8 mouse cellular contexts compared by ENCODE assay signal in the genomic region with DNA sequence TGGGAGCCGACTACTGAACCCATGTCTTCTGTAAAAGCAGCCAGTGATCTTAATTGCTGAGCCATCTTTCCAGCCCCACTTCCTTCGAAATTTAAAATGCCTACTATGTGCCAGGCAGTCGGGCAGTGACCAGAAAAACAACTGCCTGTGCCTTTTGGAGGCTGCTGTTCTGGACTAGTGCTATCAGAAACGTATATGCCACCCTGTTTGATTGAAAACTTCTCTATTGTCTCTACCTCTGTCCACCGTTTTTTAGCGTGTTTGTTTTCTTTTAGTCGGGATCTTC. TPM values are rescaled to one million over a fixed set of nuclear protein-coding genes. Genes with fewer than 3 reads are reported as not detected.
DNase-seq lines count a peak whose midpoint lies in the region; ATAC-seq and TF ChIP-seq lines count a peak whose summit lies in the region.

No protein-coding gene starts in this region.

- 33% methylated on average over 7 of the region's 7 CpGs for WGBS in heart, embryonic 13.5 days
- WGBS in forebrain, embryonic 16.5 days = 42% methylated on average over 7 of the region's 7 CpGs
- WGBS in liver, embryonic 16.5 days (ENCODE audit: insufficient replicate concordance) = 18% methylated on average over 7 of the region's 7 CpGs

- peak overlapping the region; percentile 98 for H3K4me2 ChIP-seq in heart, embryonic 13.5 days
- peak overlapping the region; percentile 60 for H3K4me2 ChIP-seq in forebrain, embryonic 16.5 days (ENCODE audit: low read length)
- peak overlapping the region; percentile 77 for H3K4me2 ChIP-seq in liver, embryonic 16.5 days (ENCODE audit: low read depth, low read length)

- no peaks in the 10 kb centered on the region for H3K27me3 ChIP-seq in heart, embryonic 13.5 days (replicated peaks)
- no peaks in the 10 kb centered on the region for H3K27me3 ChIP-seq in forebrain, embryonic 16.5 days (replicated peaks; ENCODE audit: control insufficient read depth, insufficient read depth, low read length)
- H3K27me3 ChIP-seq in liver, embryonic 16.5 days (ENCODE audit: control insufficient read depth, insufficient read depth, low read depth, low read length) = no peaks in the 10 kb centered on the region

- H3K4me1 ChIP-seq in heart, embryonic 13.5 days = peaks cover 53% of the 10 kb centered on the region
- 0 out of 4 replicates have a peak, but pooled peaks cover 0 to 3% of the 10 kb centered on the region in 2 experiments for H3K4me1 ChIP-seq in ES-E14 (ENCODE audit: control insufficient read depth in 2 of 2, insufficient read depth in 2 of 2, low read length in 2 of 2, poor library complexity in 1 of 2)
- H3K4me1 ChIP-seq in forebrain, embryonic 16.5 days (replicated peaks; ENCODE audit: control insufficient read depth, insufficient read depth, low read length) = peaks cover 33% of the 10 kb centered on the region
- H3K4me1 ChIP-seq in liver, embryonic 16.5 days (ENCODE audit: control insufficient read depth, low read depth, low read length) = peaks cover 32% of the 10 kb centered on the region

- H3K27ac ChIP-seq in heart, embryonic 13.5 days (replicated peaks) = peak overlapping the region; percentile 83
- H3K27ac ChIP-seq in ES-E14 (ENCODE audit: insufficient read depth, low read depth, low read length, poor library complexity, severe bottlenecking) = no peak overlapping the region
- no peak overlapping the region for H3K27ac ChIP-seq in forebrain, embryonic 16.5 days (ENCODE audit: low read length)
- peak overlapping the region; percentile 94 for H3K27ac ChIP-seq in liver, embryonic 16.5 days (ENCODE audit: low read length)

- in situ Hi-C loops in ES-E14 (cut with MboI; ENCODE audit: low sequenced_read_pairs in 2 of 2, unreplicated experiment in 2 of 2) = no loop called here

- peak overlapping the region; percentile 81 for H3K4me3 ChIP-seq in heart, embryonic 13.5 days
- peak overlapping the region; percentile 90 to 99 for H3K4me3 ChIP-seq in ES-E14 (ENCODE audit: insufficient read depth in 1 of 2, low read depth in 1 of 2, low read length in 2 of 2, poor library complexity in 1 of 2, severe bottlenecking in 1 of 2)
- H3K4me3 ChIP-seq in forebrain, embryonic 16.5 days (replicated peaks; ENCODE audit: low read length) = peak overlapping the region; percentile 97
- peak overlapping the region; percentile 82 for H3K4me3 ChIP-seq in liver, embryonic 16.5 days (ENCODE audit: low read depth, low read length)

- H3K9me3 ChIP-seq in heart, embryonic 13.5 days = no peaks in the 10 kb centered on the region
- H3K9me3 ChIP-seq in ES-E14 (ENCODE audit: control insufficient read depth, insufficient read depth, low read depth, low read length) = no peaks in the 10 kb centered on the region
- no peaks in the 10 kb centered on the region for H3K9me3 ChIP-seq in forebrain, embryonic 16.5 days (ENCODE audit: control insufficient read depth, low read length)
- no peaks in the 10 kb centered on the region for H3K9me3 ChIP-seq in liver, embryonic 16.5 days (replicated peaks; ENCODE audit: control insufficient read depth, low read length)

- ATAC-seq in heart, embryonic 13.5 days (ENCODE audit: extremely low read depth, insufficient number of reproducible peaks, low FRiP score, low TSS enrichment) = no peak
- ATAC-seq in forebrain, embryonic 16.5 days = no peak
- no peak for ATAC-seq in liver, embryonic 16.5 days (ENCODE audit: low read depth)
- ATAC-seq in megakaryocyte progenitor cell, adult 5-6 weeks (replicated peaks; ENCODE audit: poor library complexity) = no peak

- intact Hi-C loops in heart, postnatal 14 days (cut with DNase I) = loop anchor here (10.0 kb wide), 2 partner anchors 161 to 169 kb away; a partner anchor contains a TSS

- H3K36me3 ChIP-seq in heart, embryonic 13.5 days = peaks cover 63% of the 10 kb centered on the region
- peaks cover 12% of the 10 kb centered on the region for H3K36me3 ChIP-seq in ES-E14 (ENCODE audit: control insufficient read depth, insufficient read depth, low read length, poor library complexity, severe bottlenecking)
- peaks cover 17% of the 10 kb centered on the region for H3K36me3 ChIP-seq in forebrain, embryonic 16.5 days (ENCODE audit: control insufficient read depth, insufficient read depth)
- peaks cover 16% of the 10 kb centered on the region for H3K36me3 ChIP-seq in liver, embryonic 16.5 days (ENCODE audit: control insufficient read depth, insufficient read depth)

- no peak for DNase-seq in heart, postnatal 14 days
- DNase-seq in ES-E14 (ENCODE audit: low read depth, low spot score) = no peak
- no peak for DNase-seq in layer of hippocampus, adult 18-20 months (ENCODE audit: low spot score in 2 of 2)
- DNase-seq in layer of hippocampus, adult 8-10 months (ENCODE audit: low spot score in 2 of 2) = no peak

- H3K9ac ChIP-seq in heart, embryonic 13.5 days = peak overlapping the region; percentile 94
- peak overlapping the region; percentile 88 for H3K9ac ChIP-seq in ES-E14 (ENCODE audit: insufficient read depth, low read depth, low read length, poor library complexity, severe bottlenecking)
- H3K9ac ChIP-seq in forebrain, embryonic 16.5 days (replicated peaks; ENCODE audit: low read depth, low read length) = peak overlapping the region; percentile 84
- peak overlapping the region; percentile 79 for H3K9ac ChIP-seq in liver, embryonic 16.5 days (ENCODE audit: low read depth, low read length)

TF ChIP-seq in ES-E14, 5 proteins besides CTCF, POLR2A, EP300 and RAD21:
- TF ChIP-seq ZC3H11A (IDR thresholded peaks at IDR 0.05; ENCODE audit: borderline replicate concordance, low read depth, low read length) (no peak), MAFK (IDR thresholded peaks at IDR 0.05; ENCODE audit: insufficient read depth, low read depth, low read length) (no peak), ZNF384 (IDR thresholded peaks at IDR 0.05; ENCODE audit: low read depth, low read length) (no peak), CHD2 (IDR thresholded peaks at IDR 0.05; ENCODE audit: low read depth, low read length) (no peak), HCFC1 (IDR thresholded peaks at IDR 0.05; ENCODE audit: borderline replicate concordance, insufficient read depth, low read length) (no peak)

RNA-seq across cellular contexts. Expression of a gene that starts 0.5 kb away (rescaled TPM):
- 162 and 163 TPM in 2 replicates for polyA plus RNA-seq in heart, embryonic 13.5 days (2015; fragmentation: Nextera tagmentation; extraction: Ambion mirVana)
- total RNA-seq in heart, postnatal 14 days (2021) = 10 to 100 TPM; 58.8 to 66.1 TPM
- 43.2 and 73.6 TPM in 2 replicates for total RNA-seq in ES-E14 (2012; rRNA removed)
- polyA plus RNA-seq in forebrain, embryonic 16.5 days (2015; fragmentation: Nextera tagmentation; extraction: Ambion mirVana) = 127 and 150 TPM in 2 replicates
- 80.1 and 85.0 TPM in 2 replicates for polyA plus RNA-seq in liver, embryonic 16.5 days (2015; fragmentation: Nextera tagmentation; extraction: Ambion mirVana)
- 134 and 150 TPM in 2 replicates for total RNA-seq in megakaryocyte progenitor cell, adult 5-6 weeks (2015)
- total RNA-seq in megakaryocyte progenitor cell, adult 5-6 weeks (2017) = 74.7 and 80.8 TPM in 2 replicates
- 10 to 100 TPM; 78.8 to 80.6 TPM for total RNA-seq in layer of hippocampus, adult 18-20 months (2021)
- 10 to 100 TPM; 69.3 to 80.9 (median 76.7) TPM for total RNA-seq in layer of hippocampus, adult 8-10 months (2022)

RNA-seq across cellular contexts. Expression of a gene that starts 0.7 kb away (rescaled TPM):
- polyA plus RNA-seq in heart, embryonic 13.5 days (2015; fragmentation: Nextera tagmentation; extraction: Ambion mirVana) = 11.5 and 14.6 TPM in 2 replicates
- total RNA-seq in heart, postnatal 14 days (2021) = 10 to 100 TPM in 1 of 2 experiments, 1 to 10 TPM in 1; 5.9 to 14.8 TPM
- total RNA-seq in ES-E14 (2012; rRNA removed) = 13.1 and 17.6 TPM in 2 replicates
- 17.1 and 21.6 TPM in 2 replicates for polyA plus RNA-seq in forebrain, embryonic 16.5 days (2015; fragmentation: Nextera tagmentation; extraction: Ambion mirVana)
- polyA plus RNA-seq in liver, embryonic 16.5 days (2015; fragmentation: Nextera tagmentation; extraction: Ambion mirVana) = 5.3 and 6.5 TPM in 2 replicates
- total RNA-seq in megakaryocyte progenitor cell, adult 5-6 weeks (2015) = 20.5 and 20.6 TPM in 2 replicates
- total RNA-seq in megakaryocyte progenitor cell, adult 5-6 weeks (2017) = 4.6 and 13.4 TPM in 2 replicates
- 10 to 100 TPM; 17.2 to 20.1 TPM for total RNA-seq in layer of hippocampus, adult 18-20 months (2021)
- 10 to 100 TPM; 21.2 to 31.6 (median 24.3) TPM for total RNA-seq in layer of hippocampus, adult 8-10 months (2022)

RNA-seq across cellular contexts. Expression of a gene that starts 50.0 kb away (rescaled TPM):
- 54.4 and 54.9 TPM in 2 replicates for polyA plus RNA-seq in heart, embryonic 13.5 days (2015; fragmentation: Nextera tagmentation; extraction: Ambion mirVana)
- total RNA-seq in heart, postnatal 14 days (2021) = 100 to 1,000 TPM; 110 to 117 TPM
- total RNA-seq in ES-E14 (2012; rRNA removed) = 72.5 and 78.8 TPM in 2 replicates
- polyA plus RNA-seq in forebrain, embryonic 16.5 days (2015; fragmentation: Nextera tagmentation; extraction: Ambion mirVana) = 41.1 and 44.5 TPM in 2 replicates
- polyA plus RNA-seq in liver, embryonic 16.5 days (2015; fragmentation: Nextera tagmentation; extraction: Ambion mirVana) = 28.3 and 30.0 TPM in 2 replicates
- total RNA-seq in megakaryocyte progenitor cell, adult 5-6 weeks (2015) = 65.6 and 89.1 TPM in 2 replicates
- total RNA-seq in megakaryocyte progenitor cell, adult 5-6 weeks (2017) = 128 and 146 TPM in 2 replicates
- 10 to 100 TPM; 59.1 to 61.4 TPM for total RNA-seq in layer of hippocampus, adult 18-20 months (2021)
- total RNA-seq in layer of hippocampus, adult 8-10 months (2022) = 10 to 100 TPM; 65.1 to 80.9 (median 70.8) TPM

Comparison
In these comparisons a context has a peak if more than half of its experiments do, and no peak if none do; other contexts are left out.
1. H3K27ac ChIP-seq: peak in heart, embryonic 13.5 days (single experiment) and liver, embryonic 16.5 days (single experiment); none in ES-E14 (single experiment) and forebrain, embryonic 16.5 days (single experiment).
2. Peak in every context shown above with its lines, with median percentiles within 50 percentile points of each other: H3K4me2 ChIP-seq, H3K4me3 ChIP-seq and H3K9ac ChIP-seq.